Mouse (Mus musculus) forebrain, embryonic 10.5 days (tissue): Measurements from ENCODE around the gene Cdc37. TPM values are rescaled to one million over a fixed set of nuclear protein-coding genes. Genes with fewer than 3 reads are reported as not detected.
"Not testable (repeated sequence)": the region's sequence is repeated elsewhere in the genome, so short reads cannot be mapped to it uniquely, and the experiment has no call there.

Experiments used
- DNase-seq: peaks from one replicate; pipeline ENCODE4 v3.0.0-alpha.2; 2017; ENCODE audit warnings: low spot score; ENCODE audit errors: extremely low spot score
- H3K27ac ChIP-seq: fragments of 300-500 bp; sonication (generic); 2 replicates; pipeline ENCODE4 v1.5.1; 2016; ENCODE audit warnings: mild to moderate bottlenecking
- H3K27me3 ChIP-seq: fragments of 300-500 bp; sonication (generic); 2 replicates; pipeline ENCODE4 v1.6.1; 2016; ENCODE audit warnings: mild to moderate bottlenecking; ENCODE audit not compliant: poor library complexity, severe bottlenecking
- H3K36me3 ChIP-seq: fragments of 300-500 bp; sonication (generic); replicated peaks from 2 replicates; pipeline ENCODE4 v1.6.1; 2016; ENCODE audit warnings: mild to moderate bottlenecking, moderate library complexity
- H3K4me1 ChIP-seq: fragments of 300-500 bp; sonication (generic); 2 replicates; pipeline ENCODE4 v1.6.1; 2016
- H3K4me3 ChIP-seq: fragments of 300-500 bp; sonication (generic); 2 replicates; pipeline ENCODE4 v1.5.1; 2016; ENCODE audit warnings: mild to moderate bottlenecking, moderate library complexity
- H3K9me3 ChIP-seq: fragments of 300-500 bp; sonication (generic); 2 replicates; pipeline ENCODE4 v1.6.1; 2016; ENCODE audit warnings: mild to moderate bottlenecking, moderate library complexity
- whole genome bisulfite sequencing: fragments of 180-500 bp; shearing (Covaris S2); methylation state at CpG from one replicate; pipeline ENCODE4 v1.1.7; 2016; 5-methylcytosine and 5-hydroxymethylcytosine counted together
- polyA plus RNA-seq: library from polyadenylated mRNA; unstranded; fragments of >200 nt; fragmentation: Nextera tagmentation; extraction: Ambion mirVana; gene quantifications from 2 replicates; pipeline ENCODE4 v1.2.1, GENCODE M21; 2016

Gene Cdc37
- 351 and 371 TPM in 2 replicates for polyA plus RNA-seq

- WGBS = 4% methylated on average over 56 of the region's 56 CpGs
- peak within 1 kb of the TSS; percentile 91 for H3K27ac ChIP-seq
Measured at GRCm38 (mm10) chr9:21149654-21150419, at the start of gene Cdc37. Gene Cdc37, minus strand, starts transcription at chr9:21149982.

GRCm38 (mm10) chr9:21198960-21199359 lies 49.2 kb upstream of the Cdc37 start:
- Histone ChIP-seq H3K9me3 (no peaks in the 10 kb centered on the region), H3K4me1 (peaks cover 45% of the 10 kb centered on the region), H3K36me3 (peaks cover 2% of the 10 kb centered on the region; the same call in 1 of the 2 replicates), H3K27me3 (peaks cover 10% of the 10 kb centered on the region), H3K4me3 (no peak overlapping the region), H3K27ac (no peak overlapping the region)
- WGBS = 76% methylated on average over 3 of the region's 3 CpGs
- DNase-seq = no peak

More at GRCm38 (mm10) chr9:21149654-21150419, at the start of gene Cdc37:
- peaks cover 60% of the 10 kb centered on the region for H3K4me1 ChIP-seq
- peaks cover 36% of the 10 kb centered on the region for H3K36me3 ChIP-seq
- peak within 1 kb of the TSS; percentile 92 for H3K4me3 ChIP-seq
- H3K27me3 ChIP-seq = peaks cover 8% of the 10 kb centered on the region; the same call in 1 of the 2 replicates
- peak; percentile 96 for DNase-seq
- no peaks in the 10 kb centered on the region for H3K9me3 ChIP-seq

- H3K27me3 ChIP-seq = 0 out of 2 replicates have a peak, but pooled peaks cover under 1% of the 10 kb centered on the region
- H3K9me3 ChIP-seq = no peaks in the 10 kb centered on the region
- peaks cover 45% of the 10 kb centered on the region for H3K4me1 ChIP-seq
- peak; percentile 68 for DNase-seq
- 11% methylated on average over 4 of the region's 4 CpGs for WGBS
- peak overlapping the region; percentile 45 for H3K4me3 ChIP-seq
- peak overlapping the region; percentile 79 for H3K27ac ChIP-seq
- H3K36me3 ChIP-seq = peaks cover 2% of the 10 kb centered on the region; the same call in 1 of the 2 replicates
Measured at GRCm38 (mm10) chr9:21197981-21198380, 48.2 kb upstream of the Cdc37 start.

GRCm38 (mm10) chr9:21196521-21197433 lies 47.0 kb upstream of the Cdc37 start:
- 32% methylated on average over 19 of the region's 19 CpGs for WGBS
- Histone ChIP-seq H3K9me3 (no peaks in the 10 kb centered on the region), H3K4me1 (peaks cover 45% of the 10 kb centered on the region), H3K4me3 (peak overlapping the region; percentile 45), H3K27me3 (no peaks in the 10 kb centered on the region), H3K27ac (peak overlapping the region; percentile 79), H3K36me3 (peaks cover 2% of the 10 kb centered on the region; the same call in 1 of the 2 replicates)
- DNase-seq = no peak

- not testable (repeated sequence) for DNase-seq, H3K36me3 ChIP-seq, H3K27me3 ChIP-seq, H3K9me3 ChIP-seq, H3K4me3 ChIP-seq, H3K27ac ChIP-seq
- peaks cover 45% of the 10 kb centered on the region for H3K4me1 ChIP-seq
- 57% methylated on average over 7 of the region's 7 CpGs for WGBS
Measured at GRCm38 (mm10) chr9:21195736-21196505, 46.1 kb upstream of the Cdc37 start.

GRCm38 (mm10) chr9:21194787-21195493 lies 45.2 kb upstream of the Cdc37 start:
- H3K27me3 ChIP-seq = no peaks in the 10 kb centered on the region
- H3K4me1 ChIP-seq = peaks cover 45% of the 10 kb centered on the region
- 81% methylated on average over 4 of the region's 4 CpGs for WGBS
- H3K9me3 ChIP-seq = no peaks in the 10 kb centered on the region
- DNase-seq = no peak
- no peaks in the 10 kb centered on the region for H3K36me3 ChIP-seq
- no peak overlapping the region for H3K4me3 ChIP-seq
- no peak overlapping the region; the same call in 1 of the 2 replicates for H3K27ac ChIP-seq

GRCm38 (mm10) chr9:21193786-21194185 lies 44.0 kb upstream of the Cdc37 start:
- WGBS = 87% methylated on average over 3 of the region's 3 CpGs
- no peaks in the 10 kb centered on the region for H3K27me3 ChIP-seq
- no peaks in the 10 kb centered on the region for H3K36me3 ChIP-seq
- peaks cover 43% of the 10 kb centered on the region for H3K4me1 ChIP-seq
- DNase-seq = no peak
- H3K27ac ChIP-seq = no peak overlapping the region
- H3K4me3 ChIP-seq = no peak overlapping the region
- no peaks in the 10 kb centered on the region for H3K9me3 ChIP-seq

- H3K9me3 ChIP-seq = no peaks in the 10 kb centered on the region
- no peak overlapping the region for H3K27ac ChIP-seq
- H3K36me3 ChIP-seq = no peaks in the 10 kb centered on the region
- no peak overlapping the region for H3K4me3 ChIP-seq
- peaks cover 13% of the 10 kb centered on the region for H3K27me3 ChIP-seq
- WGBS = 86% methylated on average over 3 of the region's 3 CpGs
- no peak for DNase-seq
- peaks cover 16% of the 10 kb centered on the region for H3K4me1 ChIP-seq
Measured at GRCm38 (mm10) chr9:21190670-21191069, 40.9 kb upstream of the Cdc37 start.

- DNase-seq = no peak
- no peaks in the 10 kb centered on the region for H3K9me3 ChIP-seq
- no peaks in the 10 kb centered on the region for H3K36me3 ChIP-seq
- WGBS = 47% methylated on average over 7 of the region's 7 CpGs
- no peak overlapping the region for H3K4me3 ChIP-seq
- H3K27ac ChIP-seq = no peak overlapping the region
- peaks cover 21% of the 10 kb centered on the region for H3K27me3 ChIP-seq
- H3K4me1 ChIP-seq = peaks cover 16% of the 10 kb centered on the region
Measured at GRCm38 (mm10) chr9:21189905-21190304, 40.1 kb upstream of the Cdc37 start.

- Histone ChIP-seq H3K4me1 (peaks cover 41% of the 10 kb centered on the region), H3K27me3 (peaks cover 65% of the 10 kb centered on the region), H3K27ac (no peak overlapping the region), H3K4me3 (no peak overlapping the region), H3K9me3 (no peaks in the 10 kb centered on the region), H3K36me3 (no peaks in the 10 kb centered on the region)
- WGBS = 89% methylated on average over 5 of the region's 5 CpGs
- no peak for DNase-seq
Measured at GRCm38 (mm10) chr9:21185436-21185835, 35.7 kb upstream of the Cdc37 start.

- 51% methylated on average over 2 of the region's 2 CpGs for WGBS
- Histone ChIP-seq H3K27ac (no peak overlapping the region), H3K27me3 (peaks cover 72% of the 10 kb centered on the region), H3K4me3 (no peak overlapping the region), H3K36me3 (no peaks in the 10 kb centered on the region), H3K9me3 (no peaks in the 10 kb centered on the region), H3K4me1 (peaks cover 44% of the 10 kb centered on the region)
- DNase-seq = no peak
Measured at GRCm38 (mm10) chr9:21184733-21185132, 35.0 kb upstream of the Cdc37 start.
